ENCODE assay signal across 26 mouse cellular contexts in the genomic region with DNA sequence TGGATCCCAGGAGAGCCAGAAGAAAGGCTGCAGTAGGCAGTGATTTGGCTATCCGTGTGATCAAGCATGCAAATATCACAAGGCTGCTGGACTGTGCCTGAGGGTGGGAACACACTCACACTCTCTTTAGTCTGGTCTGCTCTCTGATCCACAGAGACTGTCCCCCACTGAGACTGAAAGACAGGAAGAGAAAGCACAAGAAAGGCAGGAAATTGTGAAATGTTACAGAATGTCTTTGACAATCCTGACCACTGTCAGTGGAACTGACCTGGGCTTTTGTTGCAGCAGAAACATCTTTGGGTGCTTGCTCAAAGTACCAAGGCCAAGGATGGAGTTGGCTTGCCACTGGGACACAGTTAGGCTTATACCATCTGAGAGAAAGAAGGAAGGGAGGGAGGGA. TPM values are rescaled to one million over a fixed set of nuclear protein-coding genes. Genes with fewer than 3 reads are reported as not detected.
DNase-seq lines count a peak whose midpoint lies in the region; ATAC-seq and TF ChIP-seq lines count a peak whose summit lies in the region.
"Had no signal": no experiment of that assay in that cellular context is flagged by ENCODE, and none has a peak within 500 bp of the region (broad histone marks: within the 10 kb centered on the region; RNA-seq: fewer than 3 reads in every experiment).

No protein-coding gene starts in this region.

- peak; percentile 12 for DNase-seq in hindbrain, embryonic 11.5 days (ENCODE audit: low spot score)
- no peak for DNase-seq in hindbrain, postnatal 0 days (ENCODE audit: low spot score)
- DNase-seq in neural tube, embryonic 11.5 days (ENCODE audit: low spot score): peak; percentile 18
- peak; percentile 24 for DNase-seq in brain, embryonic 14.5 days (ENCODE audit: low read depth)
- no peak for DNase-seq in adrenal gland, postnatal 14 days
- DNase-seq: adrenal gland, adult 8-10 months; B cell, adult 2 months; cerebellum, adult 18-20 months; cerebellum, postnatal 10 days; gastrocnemius, adult 2 months; heart, postnatal 10 days; kidney, adult 18-20 months; kidney, postnatal 4 days; right cerebral cortex, adult 18-20 months; spleen, adult 18-20 months; thymus, adult 18-20 months; thymus, postnatal 25 days had no signal

- no peak for TF ChIP-seq CTCF in hindbrain, postnatal 0 days (IDR thresholded peaks at IDR 0.05; ENCODE audit: low read depth)
- no peak for TF ChIP-seq CTCF in brain, embryonic 14.5 days (IDR thresholded peaks at IDR 0.05; ENCODE audit: borderline replicate concordance, extremely low read depth, insufficient read depth, insufficient read length)

- no peak overlapping the region for H3K9ac ChIP-seq in hindbrain, embryonic 11.5 days (ENCODE audit: low read depth, low read length)
- H3K9ac ChIP-seq in hindbrain, postnatal 0 days (replicated peaks; ENCODE audit: low read length): no peak overlapping the region
- H3K9ac ChIP-seq in neural tube, embryonic 11.5 days (ENCODE audit: low read length): no peak overlapping the region
- no peak overlapping the region for H3K9ac ChIP-seq in neural tube, embryonic 15.5 days (replicated peaks)
- H3K9ac ChIP-seq: forebrain, embryonic 15.5 days; heart, embryonic 13.5 days; limb, embryonic 13.5 days; lung, embryonic 15.5 days had no signal

- 5% methylated on average over 1 of the region's 1 CpGs for WGBS in hindbrain, embryonic 11.5 days
- 3% methylated on average over 1 of the region's 1 CpGs for WGBS in hindbrain, postnatal 0 days
- 26% methylated on average over 1 of the region's 1 CpGs for WGBS in neural tube, embryonic 11.5 days
- WGBS in neural tube, embryonic 15.5 days: 4% methylated on average over 1 of the region's 1 CpGs

- H3K4me3 ChIP-seq in hindbrain, embryonic 11.5 days (ENCODE audit: low read depth, low read length): no peak overlapping the region
- no peak overlapping the region for H3K4me3 ChIP-seq in hindbrain, postnatal 0 days (ENCODE audit: low read length)
- H3K4me3 ChIP-seq in neural tube, embryonic 11.5 days (ENCODE audit: low read depth, low read length): no peak overlapping the region
- no peak overlapping the region for H3K4me3 ChIP-seq in neural tube, embryonic 15.5 days (replicated peaks)
- H3K4me3 ChIP-seq: forebrain, embryonic 15.5 days; gastrocnemius, adult 2 months; heart, embryonic 13.5 days; limb, embryonic 13.5 days; lung, embryonic 15.5 days; megakaryocyte, embryonic 14.5 days had no signal

- ATAC-seq in hindbrain, embryonic 11.5 days (ENCODE audit: low FRiP score): no peak
- no peak for ATAC-seq in hindbrain, postnatal 0 days
- ATAC-seq in neural tube, embryonic 11.5 days (ENCODE audit: insufficient read depth, low FRiP score, low TSS enrichment): no peak
- ATAC-seq in neural tube, embryonic 15.5 days (ENCODE audit: low FRiP score): no peak
- ATAC-seq in megakaryocyte progenitor cell, adult 5-6 weeks (replicated peaks; ENCODE audit: poor library complexity): peak; percentile 45
- ATAC-seq: forebrain, embryonic 15.5 days had no signal

- no peaks in the 10 kb centered on the region for H3K9me3 ChIP-seq in hindbrain, embryonic 11.5 days (ENCODE audit: control insufficient read depth, low read length)
- no peaks in the 10 kb centered on the region for H3K9me3 ChIP-seq in hindbrain, postnatal 0 days (ENCODE audit: low read length)
- no peaks in the 10 kb centered on the region for H3K9me3 ChIP-seq in neural tube, embryonic 11.5 days (ENCODE audit: control insufficient read depth, low read length)
- no peaks in the 10 kb centered on the region for H3K9me3 ChIP-seq in neural tube, embryonic 15.5 days (replicated peaks)
- H3K9me3 ChIP-seq: forebrain, embryonic 15.5 days; heart, embryonic 13.5 days; limb, embryonic 13.5 days; lung, embryonic 15.5 days; megakaryocyte, embryonic 14.5 days had no signal

- no peak overlapping the region for H3K27ac ChIP-seq in hindbrain, embryonic 11.5 days (ENCODE audit: low read depth, low read length)
- no peak overlapping the region for H3K27ac ChIP-seq in hindbrain, postnatal 0 days
- H3K27ac ChIP-seq in neural tube, embryonic 11.5 days (ENCODE audit: low read depth, low read length): no peak overlapping the region
- no peak overlapping the region for H3K27ac ChIP-seq in neural tube, embryonic 15.5 days (replicated peaks)
- H3K27ac ChIP-seq: forebrain, embryonic 15.5 days; gastrocnemius, adult 2 months; heart, embryonic 13.5 days; limb, embryonic 13.5 days; lung, embryonic 15.5 days; stomach, postnatal 0 days had no signal

- H3K36me3 ChIP-seq in hindbrain, embryonic 11.5 days (ENCODE audit: control insufficient read depth, insufficient read depth, low read length): no peaks in the 10 kb centered on the region
- H3K36me3 ChIP-seq in hindbrain, postnatal 0 days (ENCODE audit: insufficient read depth, low read length): no peaks in the 10 kb centered on the region
- no peaks in the 10 kb centered on the region for H3K36me3 ChIP-seq in neural tube, embryonic 11.5 days (ENCODE audit: control insufficient read depth, insufficient read depth, low read length)
- H3K36me3 ChIP-seq in neural tube, embryonic 15.5 days: no peaks in the 10 kb centered on the region
- H3K36me3 ChIP-seq: forebrain, embryonic 15.5 days; heart, embryonic 13.5 days; limb, embryonic 13.5 days; lung, embryonic 15.5 days had no signal

- H3K27me3 ChIP-seq in hindbrain, embryonic 11.5 days (ENCODE audit: control insufficient read depth, insufficient read depth, low read length): no peaks in the 10 kb centered on the region
- H3K27me3 ChIP-seq in hindbrain, postnatal 0 days (ENCODE audit: insufficient read depth, low read length): no peaks in the 10 kb centered on the region
- H3K27me3 ChIP-seq in neural tube, embryonic 11.5 days (ENCODE audit: control insufficient read depth, insufficient read depth, low read length): no peaks in the 10 kb centered on the region
- H3K27me3 ChIP-seq in neural tube, embryonic 15.5 days (replicated peaks): no peaks in the 10 kb centered on the region
- H3K27me3 ChIP-seq: forebrain, embryonic 15.5 days; heart, embryonic 13.5 days; limb, embryonic 13.5 days; lung, embryonic 15.5 days; megakaryocyte, embryonic 14.5 days had no signal

- H3K4me2 ChIP-seq in hindbrain, embryonic 11.5 days (replicated peaks; ENCODE audit: low read depth, low read length): no peak overlapping the region
- no peak overlapping the region for H3K4me2 ChIP-seq in hindbrain, postnatal 0 days (ENCODE audit: low read depth, low read length)
- H3K4me2 ChIP-seq in neural tube, embryonic 11.5 days (ENCODE audit: low read depth): no peak overlapping the region
- H3K4me2 ChIP-seq in neural tube, embryonic 15.5 days: no peak overlapping the region
- H3K4me2 ChIP-seq: forebrain, embryonic 15.5 days; heart, embryonic 13.5 days; limb, embryonic 13.5 days; liver, embryonic 11.5 days; lung, embryonic 15.5 days had no signal

- TF ChIP-seq POLR2A in brain, embryonic 14.5 days (IDR thresholded peaks at IDR 0.05; ENCODE audit: borderline replicate concordance, extremely low read depth, insufficient read depth, insufficient read length, poor library complexity, severe bottlenecking): no peak

- no peaks in the 10 kb centered on the region for H3K4me1 ChIP-seq in hindbrain, embryonic 11.5 days (replicated peaks; ENCODE audit: control insufficient read depth, insufficient read depth, low read length)
- no peaks in the 10 kb centered on the region for H3K4me1 ChIP-seq in hindbrain, postnatal 0 days (ENCODE audit: insufficient read depth, low read length)
- no peaks in the 10 kb centered on the region for H3K4me1 ChIP-seq in neural tube, embryonic 11.5 days (ENCODE audit: control insufficient read depth, insufficient read depth, low read length)
- 0 out of 2 replicates have a peak, but pooled peaks cover 9% of the 10 kb centered on the region for H3K4me1 ChIP-seq in neural tube, embryonic 15.5 days

RNA-seq across cellular contexts. Expression of a gene that starts 52.3 kb away (rescaled TPM):
- 18.2 and 22.6 TPM in 2 replicates for polyA plus RNA-seq in hindbrain, embryonic 11.5 days (2014; fragmentation: Nextera tagmentation; extraction: Ambion mirVana)
- total RNA-seq in hindbrain, postnatal 0 days (2014; rRNA removed): 38.8 and 55.3 TPM in 2 replicates
- 31.5 and 32.7 TPM in 2 replicates for polyA plus RNA-seq in hindbrain, postnatal 0 days (2015; fragmentation: Nextera tagmentation; extraction: Ambion mirVana)
- 22.2 and 22.6 TPM in 2 replicates for polyA plus RNA-seq in neural tube, embryonic 11.5 days (2014; fragmentation: Nextera tagmentation; extraction: Ambion mirVana)
- 24.8 and 27.6 TPM in 2 replicates for polyA plus RNA-seq in neural tube, embryonic 15.5 days (2015; fragmentation: Nextera tagmentation; extraction: Ambion mirVana)
- polyA plus RNA-seq in brain, embryonic 14.5 days (2012; rRNA removed): 7.2 and 10.7 TPM in 2 replicates
- 22.5 and 23.5 TPM in 2 replicates for total RNA-seq in megakaryocyte progenitor cell, adult 5-6 weeks (2015)
- total RNA-seq in megakaryocyte progenitor cell, adult 5-6 weeks (2017): 27.9 and 32.5 TPM in 2 replicates
- 220 and 223 TPM in 2 replicates for total RNA-seq in adrenal gland, postnatal 14 days (2021)

Comparison
In these comparisons a context has a peak if more than half of its experiments do, and no peak if none do; other contexts are left out.
1. DNase-seq: peak in hindbrain, embryonic 11.5 days (single experiment), neural tube, embryonic 11.5 days (single experiment) and brain, embryonic 14.5 days (single experiment); none in hindbrain, postnatal 0 days (single experiment) and adrenal gland, postnatal 14 days (single experiment).